Mouse (Mus musculus): Measurements from ENCODE around the gene Olfr98. TPM values are rescaled to one million over a fixed set of nuclear protein-coding genes. Genes with fewer than 3 reads are reported as not detected.

Gene Olfr98
- polyA plus RNA-seq (2017; shearing (Covaris generic)): not detected

DNA sequence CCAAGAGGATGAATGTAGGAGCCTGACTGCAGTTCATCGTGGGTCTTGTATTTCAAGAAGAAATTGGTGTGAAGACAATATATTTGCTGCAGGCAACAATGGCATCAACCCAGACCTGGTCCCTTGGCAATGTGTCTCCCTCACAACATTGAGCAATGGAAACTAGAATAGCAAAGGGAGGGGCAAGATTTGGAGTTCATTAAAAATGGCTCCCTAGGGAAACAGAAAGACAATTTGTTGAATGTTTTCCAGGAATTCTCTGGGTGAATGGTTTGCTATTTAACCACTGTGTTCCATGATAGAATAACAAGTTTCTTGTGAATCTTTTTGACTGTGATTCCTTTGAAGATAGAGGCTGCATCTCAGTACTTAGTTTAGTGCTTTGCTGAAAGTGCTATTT, at the start of gene Olfr98:
Olfr98 (minus strand) TSS at position 124 of the 400 bp plus-strand sequence.

DNA sequence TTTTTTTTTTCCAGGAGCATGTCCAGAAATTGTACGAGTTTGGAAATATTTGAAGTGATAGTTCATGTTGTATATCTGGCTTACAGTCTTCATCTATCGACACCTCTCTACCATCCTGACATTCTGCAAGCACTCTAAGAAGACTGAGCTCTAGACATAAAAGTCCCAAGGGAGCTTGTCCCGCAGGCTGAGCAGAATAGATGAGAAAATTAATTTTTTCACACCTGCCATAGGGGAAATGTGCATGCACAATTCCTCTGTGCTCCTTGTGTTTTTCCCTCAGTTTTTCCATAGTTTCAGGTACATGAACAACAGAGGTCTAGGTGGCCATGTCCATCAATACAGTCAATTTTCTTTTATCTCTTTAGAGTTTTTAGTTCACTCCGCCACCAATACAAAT, 40.7 kb upstream of the Olfr98 start, which contains the start of gene Olfr101:
Olfr101 (minus strand) TSS at position 101 of the 400 bp plus-strand sequence.

DNA sequence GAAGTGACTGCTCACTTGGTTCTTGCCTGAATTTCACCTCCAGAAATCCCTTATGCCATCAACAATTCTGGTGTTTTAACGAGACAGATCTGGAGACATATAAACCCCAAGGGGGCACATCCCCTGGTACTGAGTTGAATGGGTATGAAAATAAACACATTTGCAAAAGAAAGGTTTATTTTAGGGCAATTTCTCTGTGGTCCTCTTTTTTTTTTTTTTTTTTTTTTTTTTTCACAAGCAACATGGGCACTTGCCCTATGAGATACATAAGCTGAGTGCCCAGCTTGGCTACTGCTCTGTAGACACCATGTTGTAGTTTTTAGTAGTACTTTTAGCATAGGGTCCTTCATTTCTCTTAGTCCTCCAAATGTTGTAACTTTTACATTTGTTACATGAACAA, 19.8 kb upstream of the Olfr98 start, which contains the start of gene Olfr99:
Olfr99 (minus strand) TSS at position 101 of the 400 bp plus-strand sequence.

DNA sequence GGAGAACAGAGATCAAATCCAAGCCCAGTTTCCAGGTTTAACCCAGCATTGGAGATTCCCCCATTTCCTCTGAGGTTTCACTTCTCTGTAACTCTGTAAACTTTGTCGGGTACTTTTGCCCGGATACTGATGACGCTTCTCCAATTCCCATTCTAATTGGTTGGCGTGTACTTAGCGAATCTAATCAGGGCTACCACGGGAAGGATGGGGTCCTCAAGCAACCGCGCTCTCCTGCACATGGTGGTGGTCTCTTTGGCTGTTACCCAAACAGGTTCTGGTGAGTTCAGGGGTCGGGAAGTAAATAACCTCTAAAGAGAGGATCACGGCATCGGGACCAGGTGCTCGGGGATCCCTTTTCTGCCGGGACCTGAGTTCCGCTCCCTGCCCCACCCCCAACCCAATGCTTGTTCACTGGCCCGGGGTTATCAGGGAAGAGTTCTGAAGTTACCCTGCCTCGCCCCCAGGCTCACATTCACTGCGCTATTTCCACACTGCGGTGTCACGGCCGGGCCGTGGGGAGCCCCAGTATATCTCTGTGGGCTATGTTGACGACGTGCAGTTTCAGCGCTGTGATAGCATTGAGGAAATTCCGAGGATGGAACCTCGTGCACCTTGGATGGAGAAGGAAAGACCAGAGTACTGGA, 6.6 kb upstream of the Olfr98 start, which contains the start of gene H2-M3:
H2-M3 (plus strand) TSS at position 163 of the 644 bp plus-strand sequence.

DNA sequence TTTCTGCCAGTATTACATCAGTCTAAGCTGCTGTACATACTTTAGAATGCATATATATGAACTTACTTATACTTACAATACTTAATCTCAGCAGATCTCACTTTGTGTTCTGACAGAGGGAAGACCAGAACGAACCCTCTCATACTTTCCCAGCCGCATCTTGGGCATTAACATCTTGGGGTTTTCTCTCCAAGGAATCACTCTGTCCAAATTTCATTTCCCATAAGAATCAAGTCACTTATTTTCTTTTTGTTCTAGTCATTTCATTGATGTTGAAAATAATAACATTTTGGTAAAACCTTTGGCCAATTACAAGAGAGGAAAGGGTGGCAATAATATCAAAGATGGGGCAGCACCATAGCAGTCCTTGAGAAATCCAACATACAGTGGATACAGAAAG, 26.3 kb downstream of the Olfr98 start, which contains the start of gene Olfr97:
Olfr97 (minus strand) TSS at position 101 of the 400 bp plus-strand sequence.

DNA sequence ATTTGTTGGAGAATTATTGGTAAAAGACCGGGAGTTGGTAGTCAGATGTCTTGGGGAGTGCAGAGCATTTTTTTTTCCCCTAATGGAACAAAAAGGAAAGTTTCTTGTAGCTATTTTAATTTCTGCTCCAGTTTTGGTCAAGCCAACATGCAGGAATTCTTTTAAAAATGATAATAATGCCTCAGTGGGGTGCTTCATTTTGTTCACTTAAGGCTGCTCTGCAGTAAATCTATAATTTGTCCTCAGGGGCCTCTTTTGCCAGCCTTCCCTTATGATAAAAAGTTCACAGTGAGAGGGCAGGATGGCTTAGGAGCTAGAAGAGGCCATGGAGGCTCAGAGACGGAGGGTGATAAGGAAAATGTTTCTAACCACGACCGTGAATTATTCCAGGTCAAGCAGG, 43.7 kb downstream of the Olfr98 start, which contains the start of gene Olfr96:
Olfr96 (plus strand) TSS at position 301 of the 400 bp plus-strand sequence.

DNA sequence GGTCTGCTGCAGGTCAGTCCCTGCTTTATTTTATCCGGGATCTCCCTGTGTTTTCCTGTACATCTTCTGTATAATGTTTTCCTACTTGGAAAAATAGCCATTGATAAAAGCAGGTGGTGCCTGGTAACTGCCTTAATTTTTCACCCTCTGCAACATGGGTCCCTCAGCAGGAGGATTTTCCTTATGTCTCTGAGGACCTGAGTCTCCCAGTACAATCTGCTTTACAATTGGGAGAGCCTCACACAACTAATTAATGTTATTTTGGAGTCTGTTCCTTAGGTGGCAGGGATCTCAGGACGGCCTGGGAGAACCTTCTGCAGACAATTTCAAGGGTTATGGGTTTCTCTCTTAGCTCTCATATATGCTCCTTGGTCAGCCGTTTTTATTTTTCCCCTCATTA, 50.5 kb downstream of the Olfr98 start, which contains the start of gene Olfr95:
Olfr95 (minus strand) TSS at position 101 of the 400 bp plus-strand sequence.

Other genes starting within 250 kb of the Olfr98 start
- gene Mog, start 240.4 kb downstream of the Olfr98 start, polyA plus RNA-seq (2017; shearing (Covaris generic)): not detected
- gene Gabbr1, start 217.8 kb downstream of the Olfr98 start, polyA plus RNA-seq (2017; shearing (Covaris generic)): 10.6 TPM
- gene Olfr90, start 175.2 kb downstream of the Olfr98 start, polyA plus RNA-seq (2017; shearing (Covaris generic)): not detected
- gene Olfr91, start 165.5 kb downstream of the Olfr98 start, polyA plus RNA-seq (2017; shearing (Covaris generic)): not detected
- not detected for gene Olfr92, start 143.7 kb downstream of the Olfr98 start, polyA plus RNA-seq (2017; shearing (Covaris generic))
- gene Olfr93, start 102.3 kb downstream of the Olfr98 start, polyA plus RNA-seq (2017; shearing (Covaris generic)): not detected
- 0.95 TPM for gene Ubd, start 69.9 kb downstream of the Olfr98 start, polyA plus RNA-seq (2017; shearing (Covaris generic))
- not detected for gene Olfr94, start 62.8 kb downstream of the Olfr98 start, polyA plus RNA-seq (2017; shearing (Covaris generic))
- not detected for gene Olfr95, start 50.6 kb downstream of the Olfr98 start, polyA plus RNA-seq (2017; shearing (Covaris generic))
- gene Olfr96, start 43.6 kb downstream of the Olfr98 start, polyA plus RNA-seq (2017; shearing (Covaris generic)): not detected
- not detected for gene Olfr97, start 26.4 kb downstream of the Olfr98 start, polyA plus RNA-seq (2017; shearing (Covaris generic))
- 143 TPM for gene H2-M3, start 6.5 kb upstream of the Olfr98 start, polyA plus RNA-seq (2017; shearing (Covaris generic))
- 4.3 TPM for gene Olfr99, start 19.7 kb upstream of the Olfr98 start, polyA plus RNA-seq (2017; shearing (Covaris generic))
- not detected for gene Olfr101, start 40.6 kb upstream of the Olfr98 start, polyA plus RNA-seq (2017; shearing (Covaris generic))
- not detected for gene Olfr102, start 53.3 kb upstream of the Olfr98 start, polyA plus RNA-seq (2017; shearing (Covaris generic))
- gene Olfr103, start 75.9 kb upstream of the Olfr98 start, polyA plus RNA-seq (2017; shearing (Covaris generic)): not detected
- gene Olfr104-ps, start 95.8 kb upstream of the Olfr98 start, polyA plus RNA-seq (2017; shearing (Covaris generic)): not detected
- gene Olfr105-ps, start 115.3 kb upstream of the Olfr98 start, polyA plus RNA-seq (2017; shearing (Covaris generic)): not detected
- not detected for gene Olfr106-ps, start 126.6 kb upstream of the Olfr98 start, polyA plus RNA-seq (2017; shearing (Covaris generic))
- 0.09 TPM for gene Olfr107, start 135.5 kb upstream of the Olfr98 start, polyA plus RNA-seq (2017; shearing (Covaris generic))
- gene Olfr108, start 181.7 kb upstream of the Olfr98 start, polyA plus RNA-seq (2017; shearing (Covaris generic)): not detected
- gene Olfr109, start 195.2 kb upstream of the Olfr98 start, polyA plus RNA-seq (2017; shearing (Covaris generic)): not detected
- not detected for gene H2-M2, start 219.8 kb upstream of the Olfr98 start, polyA plus RNA-seq (2017; shearing (Covaris generic))
- gene Olfr110, start 228.7 kb upstream of the Olfr98 start, polyA plus RNA-seq (2017; shearing (Covaris generic)): not detected
- not detected for gene Olfr111, start 244.3 kb upstream of the Olfr98 start, polyA plus RNA-seq (2017; shearing (Covaris generic))

Data from inflammation-experienced regulatory T-cells, adult 16 weeks (primary cell).